Mouse (Mus musculus) liver, adult 2 months (tissue): ENCODE results near the gene Chka.

Source experiments
- CTCF ChIP-seq: fragments of 200-500 bp; IDR thresholded peaks from 2 replicates; pipeline ENCODE4 v1.5.1; 2011; ENCODE audit warnings: low read depth, low read length, control low read depth
- POLR2A ChIP-seq: fragments of 200-500 bp; IDR thresholded peaks from 2 replicates; pipeline ENCODE4 v1.6.1; 2011; ENCODE audit warnings: low read length, control low read depth; ENCODE audit not compliant: insufficient read depth; ENCODE audit errors: extremely low read depth

GRCm38 (mm10) chr19:3902966-3903365 lies 51.4 kb downstream of the Chka start:
- TF ChIP-seq POLR2A: no peak
- TF ChIP-seq CTCF: no peak
